Mouse (Mus musculus): ENCODE measurements at regions not wholly inside any gene's neighbourhood (a gene's known extent, or its start where the extent isn't known, plus 50 kb on each side); places are given as distances from the start of the nearest gene placed in this dataset.
A peak's percentile ranks its signal among the peaks of the same experiment; 100 is the strongest.

GRCm38 (mm10) chr12:12147088-12147687 lies 114.8 kb upstream of the Fam49a start:
- no peak for DNase-seq (ENCODE audit: low read depth in 1 of 2, low spot score in 2 of 2)

GRCm38 (mm10) chr12:12147847-12148246 lies 114.1 kb upstream of the Fam49a start:
- no peak for DNase-seq (ENCODE audit: low read depth in 1 of 2, low spot score in 2 of 2)

GRCm38 (mm10) chr12:12148659-12149399 lies 113.1 kb upstream of the Fam49a start:
- no peak for DNase-seq (ENCODE audit: low read depth in 1 of 2, low spot score in 2 of 2)

- DNase-seq (ENCODE audit: low read depth in 1 of 2, low spot score in 2 of 2) = no peak
Observed at GRCm38 (mm10) chr12:12164411-12164810, 97.5 kb upstream of the Fam49a start.

GRCm38 (mm10) chr12:12170581-12170980 lies 91.4 kb upstream of the Fam49a start:
- no peak for DNase-seq (ENCODE audit: low read depth in 1 of 2, low spot score in 2 of 2)

- DNase-seq (ENCODE audit: low read depth in 1 of 2, low spot score in 2 of 2) = no peak
Observed at GRCm38 (mm10) chr12:12172087-12172823, 89.7 kb upstream of the Fam49a start.

- peak; percentile 33 to 68 for DNase-seq (ENCODE audit: low read depth in 1 of 2, low spot score in 2 of 2)
Observed at GRCm38 (mm10) chr12:12176331-12177263, 85.3 kb upstream of the Fam49a start.

GRCm38 (mm10) chr12:12177264-12178043 lies 84.5 kb upstream of the Fam49a start:
- no peak for DNase-seq (ENCODE audit: low read depth in 1 of 2, low spot score in 2 of 2)

- no peak for DNase-seq (ENCODE audit: low read depth in 1 of 2, low spot score in 2 of 2)
Observed at GRCm38 (mm10) chr12:12178391-12178790, 83.5 kb upstream of the Fam49a start.

GRCm38 (mm10) chr12:12179292-12179865 lies 82.6 kb upstream of the Fam49a start:
- DNase-seq (ENCODE audit: low read depth in 1 of 2, low spot score in 2 of 2) = no peak

GRCm38 (mm10) chr12:12180986-12181385 lies 81.0 kb upstream of the Fam49a start:
- DNase-seq (ENCODE audit: low read depth in 1 of 2, low spot score in 2 of 2) = no peak

GRCm38 (mm10) chr12:12181686-12182085 lies 80.3 kb upstream of the Fam49a start:
- no peak for DNase-seq (ENCODE audit: low read depth in 1 of 2, low spot score in 2 of 2)

GRCm38 (mm10) chr12:12186353-12186752 lies 75.6 kb upstream of the Fam49a start:
- DNase-seq (ENCODE audit: low read depth in 1 of 2, low spot score in 2 of 2) = no peak

- DNase-seq (ENCODE audit: low read depth in 1 of 2, low spot score in 2 of 2) = no peak
Observed at GRCm38 (mm10) chr12:12195066-12195465, 66.9 kb upstream of the Fam49a start.

GRCm38 (mm10) chr12:12196627-12197026 lies 65.3 kb upstream of the Fam49a start:
- no peak for DNase-seq (ENCODE audit: low read depth in 1 of 2, low spot score in 2 of 2)

- no peak for DNase-seq (ENCODE audit: low read depth in 1 of 2, low spot score in 2 of 2)
Observed at GRCm38 (mm10) chr12:12208216-12208615, 53.7 kb upstream of the Fam49a start.

Measured in monocyte, adult 2 months (primary cell).